Mouse (Mus musculus) embryo, embryonic 11 days (tissue): Measurements from ENCODE around the gene Spata31d1b.
"Not testable (repeated sequence)": the region's sequence is repeated elsewhere in the genome, so short reads cannot be mapped to it uniquely, and the experiment has no call there.

Source experiments
- DNase-seq: peaks from one replicate; pipeline ENCODE4 v3.0.0-alpha.2; 2015

Gene Spata31d1b

GRCm38 (mm10) chr13:59695781-59696180 is 16.3 kb upstream of the Spata31d1b start:
- DNase-seq, result no peak

- no peak for DNase-seq
Measured at GRCm38 (mm10) chr13:59699131-59699530, 13.0 kb upstream of the Spata31d1b start.

DNA sequence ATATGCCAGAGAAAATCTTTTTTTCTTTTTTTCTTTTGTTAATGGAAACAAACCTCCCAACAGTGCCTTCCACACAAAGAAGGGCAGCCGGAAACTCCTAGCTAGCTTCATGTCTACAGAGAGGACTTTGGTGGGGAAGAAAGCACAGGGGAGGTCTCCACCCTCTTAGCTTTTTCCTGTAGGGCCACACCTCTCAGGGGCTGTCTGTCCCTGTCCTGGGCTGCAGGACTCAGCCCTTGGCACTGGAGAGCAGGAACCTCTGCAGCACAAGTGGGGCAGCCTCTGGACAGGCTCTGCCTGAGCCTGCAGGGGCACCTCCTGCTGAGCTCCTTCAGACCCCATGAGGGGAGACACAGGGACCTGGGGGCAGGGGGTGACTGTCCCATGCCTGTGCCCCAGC is 11.9 kb upstream of the Spata31d1b start:
- DNase-seq, result not testable (repeated sequence)

DNA sequence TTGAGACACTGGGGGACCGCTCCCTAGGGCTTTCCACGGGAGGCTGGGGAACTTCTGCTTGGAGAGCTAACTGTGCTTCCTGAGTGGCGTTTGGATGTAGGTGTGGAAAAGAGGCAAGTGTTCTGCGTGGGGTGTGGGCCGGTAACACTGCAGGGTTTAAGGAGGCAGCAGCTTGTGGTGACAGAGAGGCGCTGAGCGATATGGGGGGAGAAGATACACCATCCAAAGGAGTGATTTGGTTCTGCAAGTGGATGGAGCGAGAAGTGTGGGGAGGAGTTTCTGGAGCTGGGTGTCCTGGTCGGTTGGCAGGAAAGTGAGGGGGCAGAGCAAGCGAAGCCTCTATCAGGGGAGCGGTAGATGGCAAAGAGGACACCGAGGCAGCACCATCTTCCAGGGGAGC is 8.6 kb upstream of the Spata31d1b start:
- no peak for DNase-seq

GRCm38 (mm10) chr13:59704562-59704961 is 7.5 kb upstream of the Spata31d1b start:
- peak; percentile 46 for DNase-seq

GRCm38 (mm10) chr13:59710230-59710629 is 1.9 kb upstream of the Spata31d1b start, which contains the start of gene Spata31d1a:
TSS of gene Spata31d1a (minus strand) at chr13:59710330.
- no peak for DNase-seq

- no peak for DNase-seq
Measured at GRCm38 (mm10) chr13:59713710-59714109, 1.6 kb downstream of the Spata31d1b start.

GRCm38 (mm10) chr13:59718857-59719440 is 6.9 kb downstream of the Spata31d1b start:
- not testable (repeated sequence) for DNase-seq

DNA sequence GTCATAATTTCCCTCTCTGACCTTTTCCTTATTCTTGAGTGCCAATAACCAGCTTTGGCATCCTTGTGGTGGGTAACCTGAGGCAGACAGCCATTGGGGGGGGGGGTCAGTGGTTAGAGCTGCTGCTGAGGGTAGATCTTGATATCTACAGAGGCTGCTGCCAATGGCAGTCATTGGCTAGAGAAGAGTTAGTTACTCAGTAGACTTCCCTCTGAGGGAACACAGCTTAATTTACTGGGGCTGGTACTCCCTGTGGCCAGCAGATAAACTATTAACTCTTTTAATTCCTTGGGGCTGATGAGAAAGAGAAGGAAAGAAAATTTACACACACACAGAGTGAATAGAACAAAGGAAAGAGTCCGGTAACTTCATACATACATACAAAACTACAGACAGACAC is 7.4 kb downstream of the Spata31d1b start:
- no peak for DNase-seq

DNA sequence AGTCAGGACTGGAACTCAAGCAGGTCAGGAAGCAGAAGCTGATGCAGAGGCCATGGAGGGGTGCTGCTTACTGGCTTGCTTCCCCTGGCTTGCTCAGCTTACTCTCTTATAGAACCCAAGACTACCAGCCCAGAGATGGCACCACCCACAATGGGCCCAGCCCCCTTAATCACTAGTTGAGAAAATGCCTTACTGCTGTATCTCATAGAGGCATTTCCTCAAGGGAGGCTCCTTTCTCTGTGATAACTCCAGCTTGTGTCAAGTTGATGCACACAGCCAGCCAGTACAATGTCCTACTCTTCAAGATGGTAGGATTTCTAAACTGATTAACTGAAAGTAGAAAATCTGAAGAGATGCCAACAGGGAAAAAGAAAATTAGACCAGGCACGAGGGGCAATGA is 10.0 kb downstream of the Spata31d1b start:
- not testable (repeated sequence) for DNase-seq

- DNase-seq, result no peak
Measured at GRCm38 (mm10) chr13:59726139-59726867, 14.2 kb downstream of the Spata31d1b start.

DNA sequence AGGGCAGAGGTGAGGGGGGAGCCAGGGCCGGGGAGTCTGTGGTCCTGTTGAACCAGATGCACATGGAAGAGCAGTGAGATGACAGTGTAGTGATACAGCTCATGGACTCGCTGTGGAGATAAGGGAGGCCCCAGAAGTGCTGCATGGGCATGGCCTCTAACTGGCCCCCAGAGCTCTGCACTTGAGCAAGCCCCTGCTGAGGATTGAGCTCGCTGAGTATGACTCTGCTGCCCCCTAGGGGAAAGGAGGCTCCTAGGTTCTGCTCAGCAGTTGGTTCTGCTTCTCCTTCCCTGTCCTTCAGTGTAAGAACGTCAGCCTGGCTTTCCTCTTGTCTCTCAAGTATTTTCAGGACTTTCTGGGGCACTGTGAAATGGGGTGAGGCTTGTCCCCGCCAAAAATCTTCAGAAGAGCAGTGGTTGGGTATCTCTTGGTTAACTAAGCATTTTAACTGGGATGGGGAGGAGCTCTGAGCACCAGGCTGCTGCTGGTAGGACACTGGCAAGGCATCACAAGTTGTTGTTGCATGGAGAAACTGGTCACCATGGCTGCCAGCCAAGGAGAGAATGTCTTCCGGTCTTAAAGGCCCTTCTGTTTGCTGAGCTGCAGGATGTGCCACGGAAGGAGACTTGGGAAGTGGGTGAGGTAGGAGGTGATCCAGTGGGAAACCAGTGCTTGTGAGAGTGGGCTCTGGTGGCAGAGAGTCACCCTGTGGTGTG is 16.5 kb downstream of the Spata31d1b start:
- peak; percentile 92 for DNase-seq

- DNase-seq, result no peak
Measured at GRCm38 (mm10) chr13:59731652-59732051, 19.6 kb downstream of the Spata31d1b start, which contains the start of gene Spata31d1d. TSS of gene Spata31d1d (minus strand) at chr13:59731752.

- no peak for DNase-seq
Measured at GRCm38 (mm10) chr13:59733936-59734335, 21.9 kb downstream of the Spata31d1b start.

DNA sequence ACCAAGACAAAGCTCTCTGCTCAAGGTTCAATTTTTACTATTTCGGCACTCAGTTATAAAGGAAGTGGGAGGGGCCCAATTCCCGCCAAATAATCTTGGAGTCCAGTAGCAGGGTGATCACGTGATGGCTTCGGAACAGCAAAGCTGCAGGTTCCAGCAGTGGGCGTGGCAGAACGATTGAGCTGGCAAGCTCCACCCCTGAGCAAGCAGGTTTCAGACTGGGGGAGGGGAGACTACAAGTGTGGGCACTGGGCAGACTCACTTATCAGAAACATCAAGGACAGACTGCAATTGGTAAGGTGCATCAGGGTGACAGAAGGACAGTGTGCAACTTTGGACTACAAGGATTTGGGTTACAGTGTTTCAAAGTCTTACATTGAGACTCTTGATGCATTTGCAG is 22.3 kb downstream of the Spata31d1b start:
- not testable (repeated sequence) for DNase-seq

DNA sequence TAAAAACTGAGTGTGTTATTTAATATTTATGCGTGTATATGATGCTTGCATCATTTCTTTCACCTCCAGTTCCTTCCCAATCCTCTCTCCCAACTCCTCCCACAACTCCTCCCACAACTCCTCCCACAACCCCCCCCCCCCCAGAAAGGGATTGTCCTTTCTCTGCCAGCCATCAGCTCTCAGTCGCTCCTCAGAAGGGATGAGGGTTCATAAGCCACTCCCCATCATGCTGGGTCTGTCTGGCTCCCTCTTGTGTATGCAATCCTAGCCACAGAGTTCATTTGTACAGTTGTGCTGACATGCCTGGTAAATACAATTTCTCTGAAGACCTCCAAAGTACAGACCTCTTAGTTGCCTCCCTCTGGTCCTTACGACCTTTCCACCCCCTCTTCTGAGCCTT is 23.1 kb downstream of the Spata31d1b start:
- peak; percentile 44 for DNase-seq

GRCm38 (mm10) chr13:59738455-59738854 is 26.4 kb downstream of the Spata31d1b start:
- DNase-seq, result no peak

DNA sequence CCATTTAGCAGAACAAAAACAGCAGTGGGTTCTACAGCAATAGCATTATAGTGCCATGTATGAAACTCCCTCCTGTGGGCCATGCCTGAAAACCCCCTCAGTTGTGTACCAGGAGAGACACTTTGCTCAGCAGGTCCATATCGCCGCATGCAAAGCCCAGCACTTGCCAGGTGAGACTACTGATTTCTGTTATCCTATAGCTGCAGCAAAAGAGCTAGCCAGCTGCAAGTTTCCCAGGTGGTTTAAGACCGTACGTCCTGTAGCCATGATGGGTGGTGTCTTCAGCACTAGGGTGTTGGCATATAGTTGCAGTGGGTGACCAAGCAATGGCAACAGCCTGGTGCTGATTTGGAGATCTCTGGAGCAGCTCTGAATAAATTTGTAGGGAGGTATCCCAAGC is 27.3 kb downstream of the Spata31d1b start:
- DNase-seq, result no peak

DNA sequence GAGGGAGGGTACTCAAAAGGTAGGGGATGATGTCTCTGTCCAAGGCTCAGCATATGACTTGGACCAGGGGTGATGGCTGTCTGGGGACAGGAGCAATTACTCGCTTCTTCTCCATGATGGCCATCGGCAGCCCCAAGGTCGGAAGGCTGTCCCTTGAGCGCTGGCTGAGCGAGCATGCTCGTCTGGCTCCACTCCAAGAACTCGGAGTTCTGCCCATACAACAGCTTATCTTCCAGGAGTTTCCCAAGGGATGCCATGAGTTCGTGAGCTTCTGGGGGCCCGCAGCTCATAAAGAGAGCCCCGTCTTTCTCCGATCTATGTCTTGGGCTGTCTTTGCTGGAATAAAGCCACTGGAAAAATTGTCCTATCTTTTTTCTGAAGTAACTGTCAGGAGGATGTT is 29.0 kb downstream of the Spata31d1b start:
- DNase-seq, result no peak

- no peak for DNase-seq
Measured at GRCm38 (mm10) chr13:59741697-59742096, 29.6 kb downstream of the Spata31d1b start.

DNA sequence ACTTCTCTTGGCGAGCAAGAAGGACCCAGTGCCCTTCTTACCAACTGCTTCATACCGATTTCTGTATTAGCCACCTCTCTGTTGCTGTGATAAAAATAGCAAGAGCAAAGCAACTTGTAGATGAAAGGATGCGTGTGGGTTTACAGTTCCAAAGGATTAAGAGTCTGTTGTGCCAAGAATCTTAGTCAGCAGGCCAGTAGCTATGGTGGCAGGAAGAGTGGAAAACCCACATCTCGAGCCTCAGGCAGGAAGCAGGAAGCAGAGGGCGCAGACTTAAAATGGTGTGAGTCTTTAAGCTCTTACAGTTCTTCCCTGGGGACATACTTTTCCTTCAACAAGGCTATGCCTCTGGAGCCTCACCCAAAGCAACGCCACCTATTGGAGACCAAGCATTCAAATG is 33.4 kb downstream of the Spata31d1b start:
- DNase-seq, result no peak

DNA sequence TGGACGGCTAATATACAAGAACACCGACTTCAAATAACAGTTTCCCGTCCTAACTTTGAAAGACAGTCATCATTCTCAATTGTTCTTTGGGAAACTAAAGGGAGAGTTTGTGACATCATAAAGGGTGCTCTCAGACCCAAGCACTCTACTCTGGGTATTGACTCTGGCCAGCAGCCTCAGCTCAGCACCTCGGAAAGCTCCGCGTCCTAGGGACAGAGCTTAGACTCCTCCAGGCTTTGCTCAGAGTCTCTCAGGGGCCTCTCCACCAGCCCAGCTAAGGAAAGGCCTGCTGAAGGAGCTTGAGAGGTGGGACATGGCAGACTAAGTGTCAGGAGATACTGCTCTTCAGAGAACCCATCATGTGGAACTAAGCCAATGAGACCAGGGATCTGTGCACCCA is 34.1 kb downstream of the Spata31d1b start:
- no peak for DNase-seq

- no peak for DNase-seq
Measured at GRCm38 (mm10) chr13:59746711-59747110, 34.6 kb downstream of the Spata31d1b start, which contains the start of gene 1700014D04Rik. TSS of gene 1700014D04Rik (minus strand) at chr13:59746752.

DNA sequence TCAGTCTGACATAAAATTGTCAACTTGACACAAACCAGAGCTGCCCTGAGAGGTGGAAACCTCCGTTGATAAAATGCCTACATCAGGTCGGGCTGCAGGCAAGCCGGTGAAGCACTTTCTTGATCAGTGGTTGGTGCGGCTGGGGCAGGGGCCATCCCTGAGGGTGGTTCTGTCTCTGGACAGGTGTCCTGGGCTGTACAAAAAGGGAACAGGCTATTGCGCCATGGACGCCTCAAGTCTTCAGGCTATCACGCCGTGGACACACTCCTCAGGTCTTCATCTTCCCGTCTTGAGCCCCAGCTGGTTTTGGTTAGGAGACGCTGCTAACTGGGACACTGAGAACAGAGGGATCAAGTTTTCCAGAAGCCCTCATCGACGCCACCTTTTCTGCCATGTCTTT is 38.2 kb downstream of the Spata31d1b start:
- no peak for DNase-seq
